Mouse (Mus musculus): ENCODE data around the gene Usf2.

Usf2 gene

GRCm38 (mm10) chr7:30956756-30957366, at the start of gene Usf2:
TSS of gene Usf2 (minus strand) at chr7:30956803.
- no peak for DNase-seq (ENCODE audit: extremely low read depth, low read depth, low spot score)

- no peak for DNase-seq (ENCODE audit: extremely low read depth, low read depth, low spot score)
Measured at GRCm38 (mm10) chr7:31002650-31003049, 46.0 kb upstream of the Usf2 start.

- no peak for DNase-seq (ENCODE audit: extremely low read depth, low read depth, low spot score)
Measured at GRCm38 (mm10) chr7:31000505-31001020, 44.0 kb upstream of the Usf2 start.

GRCm38 (mm10) chr7:30996491-30996890, 39.9 kb upstream of the Usf2 start:
- no peak for DNase-seq (ENCODE audit: extremely low read depth, low read depth, low spot score)

- no peak for DNase-seq (ENCODE audit: extremely low read depth, low read depth, low spot score)
Measured at GRCm38 (mm10) chr7:30993986-30994385, 37.4 kb upstream of the Usf2 start.

- DNase-seq (ENCODE audit: extremely low read depth, low read depth, low spot score): no peak
Measured at GRCm38 (mm10) chr7:30992148-30992547, 35.5 kb upstream of the Usf2 start.

GRCm38 (mm10) chr7:30988519-30989162, 32.0 kb upstream of the Usf2 start:
- no peak for DNase-seq (ENCODE audit: extremely low read depth, low read depth, low spot score)

- DNase-seq (ENCODE audit: extremely low read depth, low read depth, low spot score): no peak
Measured at GRCm38 (mm10) chr7:30985357-30985756, 28.8 kb upstream of the Usf2 start.

GRCm38 (mm10) chr7:30981703-30982102, 25.1 kb upstream of the Usf2 start:
- no peak for DNase-seq (ENCODE audit: extremely low read depth, low read depth, low spot score)

GRCm38 (mm10) chr7:30973501-30974289, 17.1 kb upstream of the Usf2 start, which contains the start of gene Fam187b:
TSS of gene Fam187b (plus strand) at chr7:30973790.
- DNase-seq (ENCODE audit: extremely low read depth, low read depth, low spot score): no peak

- DNase-seq (ENCODE audit: extremely low read depth, low read depth, low spot score): no peak
Measured at GRCm38 (mm10) chr7:30973251-30973500, 16.6 kb upstream of the Usf2 start, which contains the start of gene Lsr. TSS of gene Lsr (minus strand) at chr7:30973464.

GRCm38 (mm10) chr7:30972426-30973250, 16.0 kb upstream of the Usf2 start:
- no peak for DNase-seq (ENCODE audit: extremely low read depth, low read depth, low spot score)

GRCm38 (mm10) chr7:30971901-30972300, 15.3 kb upstream of the Usf2 start:
- no peak for DNase-seq (ENCODE audit: extremely low read depth, low read depth, low spot score)

- no peak for DNase-seq (ENCODE audit: extremely low read depth, low read depth, low spot score)
Measured at GRCm38 (mm10) chr7:30969174-30969573, 12.6 kb upstream of the Usf2 start.

- DNase-seq (ENCODE audit: extremely low read depth, low read depth, low spot score): no peak
Measured at GRCm38 (mm10) chr7:30968611-30969010, 12.0 kb upstream of the Usf2 start.

- no peak for DNase-seq (ENCODE audit: extremely low read depth, low read depth, low spot score)
Measured at GRCm38 (mm10) chr7:30966657-30967056, 10.1 kb upstream of the Usf2 start.

GRCm38 (mm10) chr7:30965677-30966076, 9.1 kb upstream of the Usf2 start:
- DNase-seq (ENCODE audit: extremely low read depth, low read depth, low spot score): no peak

GRCm38 (mm10) chr7:30964366-30964765, 7.8 kb upstream of the Usf2 start:
- DNase-seq (ENCODE audit: extremely low read depth, low read depth, low spot score): no peak

GRCm38 (mm10) chr7:30962862-30963261, 6.3 kb upstream of the Usf2 start:
- no peak for DNase-seq (ENCODE audit: extremely low read depth, low read depth, low spot score)

- no peak for DNase-seq (ENCODE audit: extremely low read depth, low read depth, low spot score)
Measured at GRCm38 (mm10) chr7:30959786-30960349, 3.3 kb upstream of the Usf2 start.

All from fat pad, adult 2 months (tissue).